Mouse (Mus musculus): Measurements from ENCODE around the gene Gm20388. TPM values are rescaled to one million over a fixed set of nuclear protein-coding genes. Genes with fewer than 3 reads are reported as not detected.

The Gm20388 gene
- polyA plus RNA-seq, 1 experiment from 2014 or later = 1.4 TPM

- Histone ChIP-seq H3K9ac (ENCODE audit: low read depth, low read length) (no peak overlapping the region), H3K4me1 (ENCODE audit: control insufficient read depth, low read depth, low read length) (no peaks in the 10 kb centered on the region), H3K27me3 (ENCODE audit: control insufficient read depth, insufficient read depth, low read depth, low read length) (no peaks in the 10 kb centered on the region), H3K27ac (ENCODE audit: low read length) (no peak overlapping the region), H3K4me3 (ENCODE audit: low read depth, low read length) (no peak overlapping the region), H3K36me3 (ENCODE audit: control insufficient read depth, insufficient read depth) (no peaks in the 10 kb centered on the region), H3K4me2 (ENCODE audit: low read depth, low read length) (no peak overlapping the region), H3K9me3 (replicated peaks; ENCODE audit: control insufficient read depth, low read length) (no peaks in the 10 kb centered on the region)
- no peak for ATAC-seq (ENCODE audit: low read depth)
- 43% methylated on average over 3 of the region's 3 CpGs for WGBS (ENCODE audit: insufficient replicate concordance)
Observed at GRCm38 (mm10) chr8:120202546-120202945, 291.9 kb downstream of the Gm20388 start.

DNA sequence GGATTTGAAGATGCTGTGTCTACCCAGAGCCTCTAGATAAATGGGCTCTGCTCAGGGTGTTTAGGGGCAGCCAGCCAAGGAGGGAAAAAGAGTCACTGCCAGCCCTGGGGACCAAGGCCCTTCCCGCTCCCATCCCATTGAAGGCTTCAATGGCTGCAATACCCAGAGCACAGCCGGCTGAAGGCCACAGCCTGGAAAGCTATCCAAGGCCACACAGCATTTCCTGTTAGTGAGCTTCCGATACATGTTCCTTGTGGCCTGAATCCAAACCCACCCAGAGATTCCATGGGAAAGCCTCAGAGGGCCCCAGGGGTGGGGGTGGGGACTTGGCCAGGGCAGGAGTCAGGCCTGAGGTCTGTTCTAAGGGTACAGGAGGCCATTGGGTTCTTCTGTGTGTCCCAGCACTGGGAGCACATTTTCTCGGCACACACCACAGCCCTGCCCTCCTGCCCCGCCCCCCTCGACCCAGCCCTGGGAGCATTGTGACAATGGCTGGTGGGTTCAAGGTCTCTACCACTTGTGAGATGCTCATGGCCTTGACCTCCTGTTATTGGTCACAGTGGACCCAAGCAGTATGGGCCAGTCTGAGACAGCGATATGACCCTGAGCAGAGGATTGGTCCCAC is 294.2 kb downstream of the Gm20388 start:
- 55% methylated on average over 7 of the region's 7 CpGs for WGBS (ENCODE audit: insufficient replicate concordance)
- no peaks in the 10 kb centered on the region for H3K36me3 ChIP-seq (ENCODE audit: control insufficient read depth, insufficient read depth)
- no peak overlapping the region for H3K4me2 ChIP-seq (ENCODE audit: low read depth, low read length)
- H3K27me3 ChIP-seq (ENCODE audit: control insufficient read depth, insufficient read depth, low read depth, low read length) = no peaks in the 10 kb centered on the region
- ATAC-seq (ENCODE audit: low read depth) = 0 out of 2 replicates have a peak, but pooled peaks have one; percentile 16
- H3K9me3 ChIP-seq (replicated peaks; ENCODE audit: control insufficient read depth, low read length) = no peaks in the 10 kb centered on the region
- H3K4me1 ChIP-seq (ENCODE audit: control insufficient read depth, low read depth, low read length) = no peaks in the 10 kb centered on the region
- no peak overlapping the region for H3K9ac ChIP-seq (ENCODE audit: low read depth, low read length)
- no peak overlapping the region for H3K4me3 ChIP-seq (ENCODE audit: low read depth, low read length)
- no peak overlapping the region for H3K27ac ChIP-seq (ENCODE audit: low read length)

DNA sequence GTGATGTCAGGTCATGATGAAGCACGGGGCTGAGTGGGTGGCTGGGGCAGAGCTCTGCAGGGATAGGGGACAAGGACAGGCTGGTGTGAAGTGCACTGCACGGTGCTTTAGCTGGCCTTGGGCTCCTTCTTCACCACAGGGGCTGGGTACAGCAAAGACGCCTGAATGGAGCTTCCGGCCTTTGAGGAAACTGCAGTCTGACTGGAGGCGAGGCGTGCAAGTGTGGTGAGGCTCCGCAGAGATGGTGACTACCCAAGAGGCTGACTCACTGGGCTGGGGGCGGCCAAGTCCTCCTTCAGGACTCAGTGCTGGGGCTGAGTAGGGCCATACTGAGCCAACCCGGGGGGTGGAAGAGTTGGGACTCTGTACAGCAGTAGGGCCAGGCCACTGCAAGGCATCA is 295.3 kb downstream of the Gm20388 start:
- Histone ChIP-seq H3K4me3 (ENCODE audit: low read depth, low read length) (no peak overlapping the region), H3K9me3 (replicated peaks; ENCODE audit: control insufficient read depth, low read length) (no peaks in the 10 kb centered on the region), H3K4me1 (ENCODE audit: control insufficient read depth, low read depth, low read length) (no peaks in the 10 kb centered on the region), H3K36me3 (ENCODE audit: control insufficient read depth, insufficient read depth) (no peaks in the 10 kb centered on the region), H3K27me3 (ENCODE audit: control insufficient read depth, insufficient read depth, low read depth, low read length) (no peaks in the 10 kb centered on the region), H3K9ac (ENCODE audit: low read depth, low read length) (no peak overlapping the region), H3K27ac (ENCODE audit: low read length) (no peak overlapping the region), H3K4me2 (ENCODE audit: low read depth, low read length) (no peak overlapping the region)
- WGBS (ENCODE audit: insufficient replicate concordance) = 51% methylated on average over 9 of the region's 9 CpGs
- ATAC-seq (ENCODE audit: low read depth) = no peak

DNA sequence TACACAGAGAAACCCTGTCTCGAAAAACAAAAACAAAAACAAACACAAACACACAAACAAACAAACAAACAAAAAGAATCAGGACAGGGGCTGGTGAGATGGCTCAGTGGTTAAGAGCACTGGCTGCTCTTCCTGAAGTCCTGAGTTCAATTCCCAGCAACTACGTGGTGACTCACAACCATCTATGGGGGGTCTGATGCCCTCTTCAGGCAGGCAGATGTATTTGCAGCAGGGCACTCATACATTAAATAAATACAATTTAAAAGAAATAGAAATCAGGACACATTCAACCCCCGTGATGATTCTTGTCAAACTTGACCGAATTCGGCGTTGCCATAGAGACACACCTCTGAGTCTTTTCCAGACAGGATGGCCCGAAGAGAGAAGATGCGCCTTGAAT is 296.7 kb downstream of the Gm20388 start:
- 60% methylated on average over 8 of the region's 8 CpGs for WGBS (ENCODE audit: insufficient replicate concordance)

GRCm38 (mm10) chr8:120208113-120208512 is 297.5 kb downstream of the Gm20388 start:
- Histone ChIP-seq H3K4me2 (ENCODE audit: low read depth, low read length) (no peak overlapping the region), H3K36me3 (ENCODE audit: control insufficient read depth, insufficient read depth) (no peaks in the 10 kb centered on the region), H3K27ac (ENCODE audit: low read length) (no peak overlapping the region), H3K4me3 (ENCODE audit: low read depth, low read length) (no peak overlapping the region), H3K27me3 (ENCODE audit: control insufficient read depth, insufficient read depth, low read depth, low read length) (no peaks in the 10 kb centered on the region), H3K4me1 (ENCODE audit: control insufficient read depth, low read depth, low read length) (no peaks in the 10 kb centered on the region), H3K9ac (ENCODE audit: low read depth, low read length) (no peak overlapping the region), H3K9me3 (replicated peaks; ENCODE audit: control insufficient read depth, low read length) (no peaks in the 10 kb centered on the region)
- 50% methylated on average over 11 of the region's 11 CpGs for WGBS (ENCODE audit: insufficient replicate concordance)
- ATAC-seq (ENCODE audit: low read depth) = no peak

More for the DNA sequence above, 296.7 kb downstream of the Gm20388 start:
- no peak for ATAC-seq (ENCODE audit: low read depth)
- no peak overlapping the region for H3K4me3 ChIP-seq (ENCODE audit: low read depth, low read length)
- H3K9me3 ChIP-seq (replicated peaks; ENCODE audit: control insufficient read depth, low read length) = no peaks in the 10 kb centered on the region
- H3K27ac ChIP-seq (ENCODE audit: low read length) = no peak overlapping the region
- H3K4me2 ChIP-seq (ENCODE audit: low read depth, low read length) = no peak overlapping the region
- no peaks in the 10 kb centered on the region for H3K4me1 ChIP-seq (ENCODE audit: control insufficient read depth, low read depth, low read length)
- H3K9ac ChIP-seq (ENCODE audit: low read depth, low read length) = no peak overlapping the region
- no peaks in the 10 kb centered on the region for H3K36me3 ChIP-seq (ENCODE audit: control insufficient read depth, insufficient read depth)
- no peaks in the 10 kb centered on the region for H3K27me3 ChIP-seq (ENCODE audit: control insufficient read depth, insufficient read depth, low read depth, low read length)

DNA sequence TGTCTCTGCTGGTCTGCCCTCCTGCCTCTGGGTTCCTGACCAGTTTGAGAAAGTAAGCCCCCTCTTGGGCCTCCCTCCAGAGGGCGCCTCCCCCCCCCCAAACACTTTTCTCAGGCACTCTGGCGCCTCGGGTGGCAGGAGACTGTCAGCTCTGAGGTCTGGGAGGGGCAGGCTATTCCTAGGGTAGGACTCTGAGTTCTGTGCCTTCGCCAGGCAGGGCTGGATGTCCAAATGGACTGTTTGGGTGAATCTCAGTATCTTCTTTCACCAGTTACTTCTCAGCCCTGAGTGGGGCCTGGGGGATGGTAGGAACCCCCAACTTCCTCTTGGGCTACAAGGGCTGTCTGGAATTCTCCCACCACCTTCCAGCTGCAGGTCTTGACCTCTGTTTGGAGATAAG is 300.7 kb downstream of the Gm20388 start:
- Histone ChIP-seq H3K4me3 (ENCODE audit: low read depth, low read length) (no peak overlapping the region), H3K9me3 (replicated peaks; ENCODE audit: control insufficient read depth, low read length) (no peaks in the 10 kb centered on the region), H3K27me3 (ENCODE audit: control insufficient read depth, insufficient read depth, low read depth, low read length) (no peaks in the 10 kb centered on the region), H3K9ac (ENCODE audit: low read depth, low read length) (no peak overlapping the region), H3K27ac (ENCODE audit: low read length) (no peak overlapping the region), H3K36me3 (ENCODE audit: control insufficient read depth, insufficient read depth) (no peaks in the 10 kb centered on the region), H3K4me1 (ENCODE audit: control insufficient read depth, low read depth, low read length) (no peaks in the 10 kb centered on the region), H3K4me2 (ENCODE audit: low read depth, low read length) (no peak overlapping the region)
- WGBS (ENCODE audit: insufficient replicate concordance) = 8% methylated on average over 4 of the region's 4 CpGs
- no peak for ATAC-seq (ENCODE audit: low read depth)

DNA sequence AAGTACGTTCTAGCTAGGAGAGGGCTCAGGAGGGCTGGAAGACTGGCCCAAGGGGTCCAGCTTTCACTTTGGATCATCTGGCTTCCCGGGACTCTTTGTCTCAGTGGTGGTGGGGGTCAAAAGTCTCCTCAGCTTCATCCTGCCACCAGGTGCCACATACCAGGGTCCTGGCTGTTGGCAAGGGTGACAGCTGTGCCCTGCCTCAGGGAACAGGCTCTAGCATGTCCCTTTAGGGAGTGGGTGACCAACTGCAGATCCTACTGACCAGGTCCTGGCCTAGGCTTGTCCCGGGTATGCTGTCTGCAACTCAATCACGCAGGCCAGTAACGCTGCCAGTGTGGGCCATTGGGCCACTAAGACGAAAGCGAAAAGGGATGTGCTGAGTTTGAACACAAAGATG is 302.0 kb downstream of the Gm20388 start:
- H3K4me1 ChIP-seq (ENCODE audit: control insufficient read depth, low read depth, low read length) = no peaks in the 10 kb centered on the region
- H3K27ac ChIP-seq (ENCODE audit: low read length) = no peak overlapping the region
- no peaks in the 10 kb centered on the region for H3K27me3 ChIP-seq (ENCODE audit: control insufficient read depth, insufficient read depth, low read depth, low read length)
- WGBS (ENCODE audit: insufficient replicate concordance) = 71% methylated on average over 7 of the region's 7 CpGs
- H3K36me3 ChIP-seq (ENCODE audit: control insufficient read depth, insufficient read depth) = no peaks in the 10 kb centered on the region
- H3K9ac ChIP-seq (ENCODE audit: low read depth, low read length) = no peak overlapping the region
- ATAC-seq (ENCODE audit: low read depth) = no peak
- H3K4me3 ChIP-seq (ENCODE audit: low read depth, low read length) = no peak overlapping the region
- H3K4me2 ChIP-seq (ENCODE audit: low read depth, low read length) = no peak overlapping the region
- no peaks in the 10 kb centered on the region for H3K9me3 ChIP-seq (replicated peaks; ENCODE audit: control insufficient read depth, low read length)

DNA sequence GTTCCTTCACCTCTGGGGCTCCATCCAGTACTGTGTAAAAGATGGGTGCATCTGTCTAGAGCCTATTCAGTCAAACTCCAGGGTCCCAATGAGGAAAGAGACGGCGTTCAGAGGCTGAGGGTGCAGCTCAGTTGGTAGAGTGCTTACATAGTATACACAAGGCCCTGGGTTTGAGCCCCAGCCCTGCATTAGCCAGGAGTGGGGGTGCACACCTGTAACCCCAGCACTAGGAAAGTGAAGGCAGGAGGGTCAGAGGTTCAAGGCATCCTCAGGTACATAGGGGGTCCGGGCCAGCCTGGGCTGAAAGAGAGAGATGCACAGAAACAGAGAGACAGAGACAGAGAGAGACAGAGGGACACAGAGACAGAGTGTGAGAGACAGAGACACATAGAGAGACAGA is 302.6 kb downstream of the Gm20388 start:
- Histone ChIP-seq H3K4me1 (ENCODE audit: control insufficient read depth, low read depth, low read length) (no peaks in the 10 kb centered on the region), H3K9ac (ENCODE audit: low read depth, low read length) (no peak overlapping the region), H3K27me3 (ENCODE audit: control insufficient read depth, insufficient read depth, low read depth, low read length) (no peaks in the 10 kb centered on the region), H3K9me3 (replicated peaks; ENCODE audit: control insufficient read depth, low read length) (no peaks in the 10 kb centered on the region), H3K27ac (ENCODE audit: low read length) (no peak overlapping the region), H3K36me3 (ENCODE audit: control insufficient read depth, insufficient read depth) (no peaks in the 10 kb centered on the region), H3K4me2 (ENCODE audit: low read depth, low read length) (no peak overlapping the region), H3K4me3 (ENCODE audit: low read depth, low read length) (no peak overlapping the region)
- no peak for ATAC-seq (ENCODE audit: low read depth)
- WGBS (ENCODE audit: insufficient replicate concordance) = 73% methylated on average over 3 of the region's 3 CpGs

GRCm38 (mm10) chr8:120213939-120214338 is 303.3 kb downstream of the Gm20388 start:
- H3K27ac ChIP-seq (ENCODE audit: low read length) = no peak overlapping the region
- WGBS (ENCODE audit: insufficient replicate concordance) = 59% methylated on average over 5 of the region's 5 CpGs
- H3K4me1 ChIP-seq (ENCODE audit: control insufficient read depth, low read depth, low read length) = no peaks in the 10 kb centered on the region
- peak; percentile 21; the same call in 1 of the 2 replicates for ATAC-seq (ENCODE audit: low read depth)
- H3K9me3 ChIP-seq (replicated peaks; ENCODE audit: control insufficient read depth, low read length) = no peaks in the 10 kb centered on the region
- H3K27me3 ChIP-seq (ENCODE audit: control insufficient read depth, insufficient read depth, low read depth, low read length) = no peaks in the 10 kb centered on the region
- H3K4me3 ChIP-seq (ENCODE audit: low read depth, low read length) = no peak overlapping the region
- H3K4me2 ChIP-seq (ENCODE audit: low read depth, low read length) = no peak overlapping the region
- H3K36me3 ChIP-seq (ENCODE audit: control insufficient read depth, insufficient read depth) = no peaks in the 10 kb centered on the region
- H3K9ac ChIP-seq (ENCODE audit: low read depth, low read length) = no peak overlapping the region

Data from liver, embryonic 16.5 days (tissue).